Mouse (Mus musculus) CH12.LX (cell line): ENCODE data around the gene Ermap.
A peak's percentile ranks its signal among the peaks of the same experiment; 100 is the strongest.

Source experiments
- CTCF ChIP-seq, 2 experiments: IDR thresholded peaks in 1 of 2; conservative IDR thresholded peaks in 1 of 2; 2 replicates each; pipeline ENCODE4 v1.5.1; 2011 to 2012; ENCODE audit warnings: low read depth in 2 of 2, low read length in 2 of 2, improper control_type of control experiment in 1 of 2, inconsistent platforms in 1 of 2, mild to moderate bottlenecking in 1 of 2, moderate library complexity in 1 of 2
- E2F4 ChIP-seq: IDR thresholded peaks from 2 replicates; pipeline ENCODE4 v1.6.1; 2011; ENCODE audit warnings: low read depth, low read length, improper control_type of control experiment; ENCODE audit not compliant: insufficient replicate concordance
- EP300 ChIP-seq: IDR thresholded peaks from 2 replicates; pipeline ENCODE4 v1.6.1; 2011; ENCODE audit warnings: low read length, improper control_type of control experiment
- POLR2A ChIP-seq: IDR thresholded peaks from 2 replicates; pipeline ENCODE4 v1.6.1; 2011; ENCODE audit warnings: low read depth, mild to moderate bottlenecking, improper control_type of control experiment, low read length
- RCOR1 ChIP-seq: conservative IDR thresholded peaks from 2 replicates; pipeline ENCODE4 v1.6.1; 2012; ENCODE audit warnings: low read depth, mild to moderate bottlenecking, inconsistent platforms, low read length, improper control_type of control experiment
- USF1 ChIP-seq: IDR thresholded peaks from 2 replicates; pipeline ENCODE4 v1.6.1; 2014; ENCODE audit warnings: low read depth, mild to moderate bottlenecking, inconsistent platforms, low read length, improper control_type of control experiment
- ZKSCAN1 ChIP-seq: IDR thresholded peaks from 2 replicates; pipeline ENCODE4 v1.6.1; 2012; ENCODE audit warnings: low read depth, inconsistent platforms, low read length, improper control_type of control experiment, borderline replicate concordance
- ZNF384 ChIP-seq: IDR thresholded peaks from 2 replicates; pipeline ENCODE4 v1.6.1; 2012; ENCODE audit warnings: low read depth, low read length, improper control_type of control experiment, inconsistent platforms

GRCm38 (mm10) chr4:119173851-119174453, 15.9 kb downstream of the Ermap start, which contains the start of gene Zfp691:
- TF ChIP-seq CTCF (conservative IDR thresholded peaks at IDR 0.05 in 1 of 2, IDR thresholded peaks at IDR 0.05 in 1 of 2; ENCODE audit: low read depth in 2 of 2, low read length in 2 of 2) (no peak), ZNF384 (no peak), POLR2A (peak; percentile 75), RCOR1 (no peak), ZKSCAN1 (no peak), E2F4 (no peak), USF1 (no peak), EP300 (no peak)
